Mouse (Mus musculus): ENCODE measurements around the gene Sh3bp5. TPM values are rescaled to one million over a fixed set of nuclear protein-coding genes. Genes with fewer than 3 reads are reported as not detected.
"Not testable (repeated sequence)": the region's sequence is repeated elsewhere in the genome, so short reads cannot be mapped to it uniquely, and the experiment has no call there.

The Sh3bp5 gene
- polyA plus RNA-seq (2016; fragmentation: Nextera tagmentation; extraction: Ambion mirVana), result 57.2 TPM in 2 replicates

- WGBS, result 9% methylated on average over 49 of the region's 49 CpGs
- H3K27ac ChIP-seq, result peak within 1 kb of the TSS; percentile 55
- no peaks in the 10 kb centered on the region for H3K9me3 ChIP-seq
- ATAC-seq (ENCODE audit: low FRiP score, low read depth), result peak; percentile 96
- H3K36me3 ChIP-seq, result no peaks in the 10 kb centered on the region
- peak within 1 kb of the TSS; percentile 78 for H3K9ac ChIP-seq
- H3K4me3 ChIP-seq, result peak within 1 kb of the TSS; percentile 55
- peaks cover 15% of the 10 kb centered on the region for H3K4me1 ChIP-seq
- peaks cover 4% of the 10 kb centered on the region; the same call in 1 of the 2 replicates for H3K27me3 ChIP-seq (replicated peaks)
- peak within 1 kb of the TSS; percentile 94 for H3K4me2 ChIP-seq (replicated peaks)
Observed at GRCm38 (mm10) chr14:31435930-31436693, at the start of gene Sh3bp5. Gene Sh3bp5, minus strand, starts transcription at chr14:31436078.

GRCm38 (mm10) chr14:31482417-31482816, 46.5 kb upstream of the Sh3bp5 start:
- Histone ChIP-seq H3K9ac (no peak overlapping the region), H3K27me3 (replicated peaks) (no peaks in the 10 kb centered on the region), H3K4me2 (replicated peaks) (no peak overlapping the region), H3K4me1 (no peaks in the 10 kb centered on the region), H3K9me3 (no peaks in the 10 kb centered on the region), H3K27ac (no peak overlapping the region), H3K36me3 (peaks cover 92% of the 10 kb centered on the region), H3K4me3 (no peak overlapping the region)
- WGBS, result 91% methylated on average over 5 of the region's 5 CpGs
- ATAC-seq (ENCODE audit: low FRiP score, low read depth), result no peak

GRCm38 (mm10) chr14:31473297-31473696, 37.4 kb upstream of the Sh3bp5 start:
- Histone ChIP-seq H3K27me3 (replicated peaks) (no peaks in the 10 kb centered on the region), H3K4me2 (replicated peaks) (no peak overlapping the region), H3K4me3 (no peak overlapping the region), H3K27ac (no peak overlapping the region), H3K9ac (no peak overlapping the region), H3K4me1 (no peaks in the 10 kb centered on the region), H3K36me3 (peaks cover 4% of the 10 kb centered on the region), H3K9me3 (no peaks in the 10 kb centered on the region)
- WGBS, result 80% methylated on average over 2 of the region's 2 CpGs
- ATAC-seq (ENCODE audit: low FRiP score, low read depth), result no peak

- 8% methylated on average over 5 of the region's 5 CpGs for WGBS
- ATAC-seq (ENCODE audit: low FRiP score, low read depth), result no peak
- H3K27ac ChIP-seq, result no peak overlapping the region
- H3K4me3 ChIP-seq, result no peak overlapping the region
- no peaks in the 10 kb centered on the region for H3K27me3 ChIP-seq (replicated peaks)
- H3K9me3 ChIP-seq, result no peaks in the 10 kb centered on the region
- no peaks in the 10 kb centered on the region for H3K36me3 ChIP-seq
- H3K4me2 ChIP-seq (replicated peaks), result no peak overlapping the region
- no peaks in the 10 kb centered on the region for H3K4me1 ChIP-seq
- no peak overlapping the region for H3K9ac ChIP-seq
Observed at GRCm38 (mm10) chr14:31472451-31473061, 36.7 kb upstream of the Sh3bp5 start.

GRCm38 (mm10) chr14:31469711-31470110, 33.8 kb upstream of the Sh3bp5 start:
- Histone ChIP-seq H3K27ac (no peak overlapping the region), H3K4me3 (no peak overlapping the region), H3K4me1 (no peaks in the 10 kb centered on the region), H3K9ac (no peak overlapping the region), H3K4me2 (replicated peaks) (no peak overlapping the region), H3K36me3 (no peaks in the 10 kb centered on the region), H3K27me3 (replicated peaks) (no peaks in the 10 kb centered on the region), H3K9me3 (no peaks in the 10 kb centered on the region)
- ATAC-seq (ENCODE audit: low FRiP score, low read depth), result no peak
- 55% methylated on average over 4 of the region's 4 CpGs for WGBS

GRCm38 (mm10) chr14:31464176-31464575, 28.3 kb upstream of the Sh3bp5 start:
- no peak overlapping the region for H3K4me3 ChIP-seq
- no peak overlapping the region for H3K4me2 ChIP-seq (replicated peaks)
- no peaks in the 10 kb centered on the region for H3K36me3 ChIP-seq
- H3K9ac ChIP-seq, result no peak overlapping the region
- ATAC-seq (ENCODE audit: low FRiP score, low read depth), result no peak
- no peaks in the 10 kb centered on the region for H3K27me3 ChIP-seq (replicated peaks)
- 55% methylated on average over 8 of the region's 8 CpGs for WGBS
- no peaks in the 10 kb centered on the region for H3K4me1 ChIP-seq
- no peak overlapping the region for H3K27ac ChIP-seq
- no peaks in the 10 kb centered on the region for H3K9me3 ChIP-seq

GRCm38 (mm10) chr14:31462886-31463285, 27.0 kb upstream of the Sh3bp5 start:
- Histone ChIP-seq H3K9ac (no peak overlapping the region), H3K4me2 (replicated peaks) (no peak overlapping the region), H3K27ac (no peak overlapping the region), H3K9me3 (no peaks in the 10 kb centered on the region), H3K4me1 (no peaks in the 10 kb centered on the region), H3K36me3 (no peaks in the 10 kb centered on the region), H3K27me3 (replicated peaks) (no peaks in the 10 kb centered on the region), H3K4me3 (no peak overlapping the region)
- ATAC-seq (ENCODE audit: low FRiP score, low read depth), result no peak
- 77% methylated on average over 6 of the region's 6 CpGs for WGBS

GRCm38 (mm10) chr14:31462226-31462625, 26.3 kb upstream of the Sh3bp5 start:
- not testable (repeated sequence) for H3K27me3 ChIP-seq (replicated peaks); H3K27ac ChIP-seq; H3K4me1 ChIP-seq; ATAC-seq (ENCODE audit: low FRiP score, low read depth); H3K9ac ChIP-seq; H3K4me2 ChIP-seq (replicated peaks); H3K4me3 ChIP-seq; H3K36me3 ChIP-seq; H3K9me3 ChIP-seq
- 73% methylated on average over 5 of the region's 5 CpGs for WGBS

GRCm38 (mm10) chr14:31458006-31458405, 22.1 kb upstream of the Sh3bp5 start:
- H3K36me3 ChIP-seq, result no peaks in the 10 kb centered on the region
- WGBS, result 85% methylated on average over 12 of the region's 12 CpGs
- no peaks in the 10 kb centered on the region for H3K27me3 ChIP-seq (replicated peaks)
- no peak overlapping the region for H3K27ac ChIP-seq
- no peaks in the 10 kb centered on the region for H3K4me1 ChIP-seq
- H3K9ac ChIP-seq, result no peak overlapping the region
- no peak overlapping the region for H3K4me3 ChIP-seq
- ATAC-seq (ENCODE audit: low FRiP score, low read depth), result no peak
- no peak overlapping the region for H3K4me2 ChIP-seq (replicated peaks)
- H3K9me3 ChIP-seq, result no peaks in the 10 kb centered on the region

- no peak for ATAC-seq (ENCODE audit: low FRiP score, low read depth)
- H3K4me1 ChIP-seq, result no peaks in the 10 kb centered on the region
Observed at GRCm38 (mm10) chr14:31456064-31456721, 20.3 kb upstream of the Sh3bp5 start.

GRCm38 (mm10) chr14:31454849-31455566, 19.1 kb upstream of the Sh3bp5 start:
- H3K36me3 ChIP-seq, result no peaks in the 10 kb centered on the region
- 82% methylated on average over 8 of the region's 8 CpGs for WGBS
- H3K9me3 ChIP-seq, result no peaks in the 10 kb centered on the region
- H3K9ac ChIP-seq, result no peak overlapping the region
- H3K4me2 ChIP-seq (replicated peaks), result no peak overlapping the region
- no peaks in the 10 kb centered on the region for H3K4me1 ChIP-seq
- H3K27me3 ChIP-seq (replicated peaks), result no peaks in the 10 kb centered on the region
- H3K27ac ChIP-seq, result no peak overlapping the region
- no peak for ATAC-seq (ENCODE audit: low FRiP score, low read depth)
- no peak overlapping the region for H3K4me3 ChIP-seq

More at GRCm38 (mm10) chr14:31456064-31456721, 20.3 kb upstream of the Sh3bp5 start:
- H3K36me3 ChIP-seq, result no peaks in the 10 kb centered on the region
- no peak overlapping the region for H3K27ac ChIP-seq
- no peak overlapping the region for H3K4me2 ChIP-seq (replicated peaks)
- H3K9ac ChIP-seq, result no peak overlapping the region
- no peaks in the 10 kb centered on the region for H3K27me3 ChIP-seq (replicated peaks)
- 81% methylated on average over 6 of the region's 6 CpGs for WGBS
- H3K4me3 ChIP-seq, result no peak overlapping the region
- no peaks in the 10 kb centered on the region for H3K9me3 ChIP-seq

GRCm38 (mm10) chr14:31453946-31454345, 18.1 kb upstream of the Sh3bp5 start:
- H3K27ac ChIP-seq; H3K27me3 ChIP-seq (replicated peaks); H3K36me3 ChIP-seq; H3K9ac ChIP-seq; H3K4me2 ChIP-seq (replicated peaks); H3K9me3 ChIP-seq; H3K4me1 ChIP-seq; ATAC-seq (ENCODE audit: low FRiP score, low read depth); H3K4me3 ChIP-seq: not testable (repeated sequence)
- 68% methylated on average over 12 of the region's 12 CpGs for WGBS

All from neural tube, embryonic 12.5 days (tissue).